Mouse (Mus musculus) right cerebral cortex, adult 18-20 months (tissue): ENCODE measurements around the gene Pbsn.
A peak's percentile ranks its signal among the peaks of the same experiment; 100 is the strongest.
"Not testable (repeated sequence)": the region's sequence is repeated elsewhere in the genome, so short reads cannot be mapped to it uniquely, and the experiment has no call there.

Experiments used
- DNase-seq: peaks from one replicate; pipeline ENCODE4 v3.0.0; 2022; ENCODE audit warnings: mixed read lengths

Pbsn gene

DNA sequence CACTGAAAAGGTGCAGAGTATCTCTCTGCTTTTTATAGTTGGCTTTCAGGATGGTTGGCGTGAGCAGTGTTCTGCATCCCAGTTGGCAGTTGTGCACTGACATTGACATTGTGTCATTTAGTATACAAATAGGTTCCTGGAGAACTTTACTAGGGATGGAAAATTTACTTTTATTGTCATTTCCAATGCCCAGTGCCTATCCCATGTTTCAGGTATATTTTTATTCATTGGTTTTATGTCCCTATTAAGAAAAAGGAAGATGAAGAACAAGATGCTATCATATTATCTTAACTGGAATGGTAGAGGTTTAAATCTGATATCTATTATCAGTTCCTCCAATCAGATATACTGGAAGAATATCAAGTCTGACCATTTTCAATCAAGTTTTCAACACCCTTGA is at the start of gene Pbsn:
TSS of gene Pbsn (minus strand) at position 101 of the 400 bp plus-strand sequence.
- no peak for DNase-seq

DNA sequence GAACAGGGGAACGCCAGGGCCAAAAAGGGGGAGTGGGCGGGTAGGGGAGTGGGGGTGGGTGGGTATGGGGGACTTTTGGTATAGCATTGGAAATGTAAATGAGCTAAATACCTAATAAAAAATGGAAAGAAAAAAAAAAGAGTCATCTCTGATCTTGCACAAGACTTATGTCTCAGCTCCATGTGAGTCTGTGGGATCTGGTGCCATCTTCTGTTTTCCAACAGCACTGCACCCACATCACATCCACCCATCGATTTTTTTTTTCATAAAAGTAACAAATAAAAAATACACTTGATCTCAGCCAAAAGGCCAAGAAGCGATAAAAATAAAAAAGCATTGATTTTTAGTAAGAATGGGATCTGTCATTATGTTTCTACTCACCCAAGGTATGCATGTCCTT is 26.6 kb upstream of the Pbsn start:
- DNase-seq: not testable (repeated sequence)

DNA sequence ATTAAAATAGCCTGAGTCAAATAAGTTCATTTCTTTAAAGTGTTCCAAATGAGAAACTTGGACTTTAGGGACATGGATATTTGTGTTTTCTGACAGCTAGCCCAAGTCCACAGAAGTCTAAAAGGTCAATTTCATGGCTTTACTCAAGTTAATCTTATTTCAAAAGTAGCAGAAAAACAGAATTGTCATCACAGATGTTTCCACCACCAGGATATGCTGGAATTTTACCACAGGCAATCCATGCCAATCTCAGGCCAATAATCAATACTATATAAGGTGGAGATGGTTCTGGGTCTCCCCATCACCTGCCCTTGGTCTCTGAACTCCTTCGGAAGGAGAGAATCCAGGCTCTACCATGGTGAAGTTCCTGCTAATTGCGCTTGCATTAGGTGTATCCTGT is 11.0 kb upstream of the Pbsn start, which contains the start of gene Gm14744:
TSS of gene Gm14744 (plus strand) at position 301 of the 400 bp plus-strand sequence.
- DNase-seq: not testable (repeated sequence)

DNA sequence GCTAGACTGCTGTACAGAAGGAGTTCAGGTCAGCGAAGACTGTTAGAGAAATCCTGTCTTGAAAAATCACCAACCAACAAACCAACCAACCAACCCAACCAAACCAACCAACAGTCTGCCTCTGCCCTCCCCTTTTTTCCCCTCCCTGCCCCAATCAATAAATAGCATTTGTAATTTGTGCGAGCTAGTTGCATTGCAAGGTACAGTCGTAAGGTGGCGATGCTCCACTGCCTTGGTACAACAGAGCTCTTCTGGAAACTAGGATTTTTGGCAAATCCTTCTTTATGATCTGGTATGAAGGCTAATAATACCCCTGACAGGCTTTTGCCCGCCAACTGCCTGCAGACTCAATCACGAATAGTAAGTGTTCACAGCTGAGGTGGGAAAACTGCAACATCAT is 41.4 kb downstream of the Pbsn start:
- peak; percentile 28 for DNase-seq

DNA sequence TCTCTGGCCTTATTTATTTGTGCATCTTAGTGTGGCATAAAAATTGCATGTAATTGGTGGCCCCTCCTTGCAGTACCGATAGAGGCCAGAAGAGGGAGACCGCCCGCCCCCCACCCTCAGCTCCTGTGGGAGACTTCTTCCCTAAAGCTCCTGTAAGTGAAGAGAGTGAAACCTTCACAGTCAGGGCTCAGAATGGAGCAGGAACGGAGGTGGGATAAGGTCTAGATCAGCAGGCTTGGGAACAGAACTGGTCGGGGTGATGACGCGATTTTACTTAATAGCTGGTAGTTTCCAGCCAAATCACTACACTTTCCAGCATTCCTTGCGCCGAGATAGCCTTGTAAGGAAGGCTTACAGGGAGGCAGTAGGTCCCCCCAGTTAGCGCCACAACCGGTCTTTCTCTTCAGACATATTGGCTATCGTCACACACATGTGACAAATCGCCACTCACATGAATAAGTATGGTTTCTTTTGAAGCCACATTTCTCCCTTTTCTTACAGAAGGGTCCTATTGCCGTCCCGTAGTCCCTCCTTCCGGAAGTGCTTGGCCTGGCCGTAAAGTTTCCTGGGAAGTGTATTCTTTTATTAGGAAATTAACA is 42.7 kb downstream of the Pbsn start:
- DNase-seq: peak; percentile 57

DNA sequence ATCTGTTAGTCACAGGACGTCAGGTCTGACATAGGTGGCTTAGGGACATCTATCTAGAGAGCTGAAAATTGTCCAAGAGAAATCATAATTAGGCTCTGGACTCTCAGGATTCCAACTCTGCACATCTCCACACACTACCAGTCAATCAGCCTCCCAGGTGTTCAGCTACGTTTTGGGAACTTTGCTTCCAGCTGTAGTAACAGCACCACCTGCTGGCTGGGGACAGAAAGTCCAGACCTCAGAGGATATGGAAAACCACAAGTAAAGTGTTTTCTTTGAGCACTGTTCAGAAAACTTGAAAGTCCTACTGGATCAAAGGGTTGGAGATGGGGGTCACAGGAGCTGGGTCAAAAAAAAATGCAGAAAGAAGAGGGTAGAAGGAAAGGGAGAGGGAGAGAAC is 44.8 kb downstream of the Pbsn start:
- no peak for DNase-seq

DNA sequence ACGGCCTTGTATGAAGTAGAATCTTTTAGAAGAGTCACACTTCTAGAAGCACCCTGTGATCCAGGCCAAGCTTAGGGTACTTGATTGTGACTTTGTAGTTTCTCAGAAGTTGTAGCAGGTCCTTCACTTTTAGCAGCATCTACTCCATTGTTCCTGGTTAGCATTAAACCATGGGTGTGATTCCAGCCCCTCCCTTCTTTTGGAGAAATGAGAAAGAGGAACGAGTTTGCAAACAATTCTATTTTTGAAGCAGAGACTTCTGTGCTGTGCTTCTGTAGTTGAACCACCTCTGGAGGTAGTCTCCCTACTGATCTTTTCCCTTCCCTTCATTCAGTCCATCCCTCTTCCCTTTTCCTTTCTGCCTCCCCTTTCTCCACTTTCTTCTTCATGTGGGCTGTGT is 51.1 kb downstream of the Pbsn start:
- no peak for DNase-seq

DNA sequence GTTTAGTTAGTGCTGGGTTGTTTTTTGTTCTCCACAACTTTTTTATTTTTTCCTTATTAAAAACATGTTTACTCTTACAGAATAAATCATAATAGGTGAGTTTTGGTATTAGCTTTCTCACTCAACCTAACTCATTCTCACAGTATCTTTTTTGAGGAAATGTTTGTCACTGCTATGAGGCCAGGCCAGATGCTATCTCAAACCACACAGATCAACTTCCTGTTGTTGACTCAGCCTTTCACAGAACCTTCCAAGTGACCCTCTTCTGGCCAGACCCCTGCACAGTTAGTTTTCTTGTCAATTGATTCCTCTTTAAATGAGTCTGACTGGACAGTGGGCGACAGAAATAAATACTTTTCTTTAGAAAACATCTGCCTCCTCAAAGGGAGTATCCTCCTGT is 51.9 kb downstream of the Pbsn start:
- DNase-seq: no peak

DNA sequence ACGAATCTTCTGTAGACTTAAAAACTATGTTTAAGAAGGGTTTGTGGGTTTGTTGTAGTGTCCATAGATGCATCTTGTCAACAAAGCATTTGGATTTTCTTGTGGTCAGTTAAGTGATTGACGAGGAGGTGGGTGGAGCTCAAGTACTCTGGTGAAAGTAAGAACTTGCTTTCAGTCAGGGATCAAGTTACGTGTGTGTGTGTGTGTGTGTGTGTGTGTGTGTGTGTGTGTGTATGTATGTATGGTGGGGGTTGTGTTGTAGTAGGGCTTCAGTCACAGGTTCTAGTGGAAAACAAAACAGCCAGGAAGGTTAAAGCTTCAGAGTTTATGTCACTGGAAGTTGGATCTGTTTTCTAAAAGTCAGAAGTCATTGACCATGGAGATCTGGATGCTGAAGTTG is 53.9 kb downstream of the Pbsn start:
- DNase-seq: no peak

DNA sequence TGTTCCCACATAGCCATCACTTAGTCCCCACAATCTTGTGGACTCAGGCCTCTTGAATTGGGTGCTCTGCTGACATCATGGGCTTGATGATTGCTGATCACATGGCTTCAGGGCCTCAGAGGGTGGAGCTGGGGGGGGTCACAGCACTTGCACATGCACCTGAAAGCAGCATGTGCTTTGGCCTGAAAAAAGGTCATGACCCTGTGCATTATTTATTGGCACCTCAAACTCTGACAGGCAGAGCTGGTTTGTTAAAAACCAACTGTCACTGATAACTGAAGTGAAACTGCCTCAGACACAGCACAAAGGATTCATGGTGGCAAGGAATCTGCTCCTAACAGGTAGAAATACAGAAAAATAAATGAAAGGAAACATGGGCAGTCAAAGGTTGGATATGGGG is 55.6 kb downstream of the Pbsn start:
- no peak for DNase-seq

DNA sequence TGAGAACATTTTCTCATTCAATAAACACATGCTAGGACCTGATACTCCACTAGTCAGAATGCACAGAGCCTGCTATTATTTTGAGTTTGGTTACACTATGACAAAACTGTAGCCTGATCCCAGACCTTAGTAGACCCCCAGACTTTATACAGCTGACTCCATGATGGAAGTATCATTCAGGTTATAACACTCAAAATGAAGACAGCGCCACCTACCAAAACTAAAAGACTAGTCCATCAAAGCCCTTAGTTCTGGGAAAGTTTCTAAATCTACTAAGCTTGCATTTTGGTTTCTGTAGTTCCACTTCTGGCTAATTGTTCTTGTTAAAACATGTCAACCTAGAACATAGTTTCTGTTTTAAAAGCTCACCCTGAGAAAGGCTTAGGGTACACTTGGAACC is 56.5 kb downstream of the Pbsn start:
- DNase-seq: no peak

DNA sequence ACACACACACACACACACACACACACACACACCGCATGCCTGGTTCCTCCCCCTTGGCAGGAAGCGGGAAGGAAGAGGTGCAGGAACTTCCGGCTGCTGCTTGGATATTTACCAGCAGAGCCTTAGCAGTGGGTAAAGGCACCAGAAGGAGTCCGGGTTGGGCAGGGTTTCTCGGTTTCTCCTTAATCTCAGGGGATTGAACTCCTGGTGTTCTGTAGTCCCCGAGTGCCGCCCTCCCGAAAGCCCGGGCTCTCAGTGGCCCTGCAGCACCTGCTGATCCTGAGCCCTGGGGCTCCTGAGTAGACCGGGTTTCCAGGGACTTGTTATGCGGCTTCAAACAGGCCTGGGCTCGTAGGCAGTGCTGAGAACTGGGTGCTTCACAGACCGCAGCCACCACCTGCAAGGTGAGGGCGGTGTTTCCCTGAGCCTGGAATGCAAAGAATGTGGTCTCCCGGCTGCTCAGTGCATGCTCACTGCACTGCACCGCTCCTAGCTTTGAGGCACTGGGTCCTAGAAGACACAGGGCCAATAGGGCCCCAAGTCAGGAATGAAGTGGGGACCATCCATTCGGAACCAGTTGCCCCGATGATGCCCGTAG is 57.1 kb downstream of the Pbsn start, which contains the start of gene Prkx:
TSS of gene Prkx (minus strand) at position 41 of the 598 bp plus-strand sequence.
- peak; percentile 10 for DNase-seq

DNA sequence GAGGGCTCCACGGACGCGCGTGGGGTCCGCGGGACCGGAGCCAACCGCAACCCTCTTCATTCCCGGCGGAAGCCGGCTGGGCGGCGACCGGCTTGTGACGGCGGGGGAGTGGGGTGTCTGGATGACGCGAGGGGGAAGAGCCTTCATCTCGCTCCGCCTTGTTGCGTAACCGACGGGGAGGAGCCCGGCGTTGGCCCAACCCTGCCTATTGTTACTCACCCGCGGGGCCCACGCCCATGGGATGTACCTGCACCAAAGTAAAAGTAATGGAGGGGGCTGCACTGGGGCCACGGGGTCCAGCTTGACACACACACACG is 57.6 kb downstream of the Pbsn start:
- peak; percentile 91 for DNase-seq

DNA sequence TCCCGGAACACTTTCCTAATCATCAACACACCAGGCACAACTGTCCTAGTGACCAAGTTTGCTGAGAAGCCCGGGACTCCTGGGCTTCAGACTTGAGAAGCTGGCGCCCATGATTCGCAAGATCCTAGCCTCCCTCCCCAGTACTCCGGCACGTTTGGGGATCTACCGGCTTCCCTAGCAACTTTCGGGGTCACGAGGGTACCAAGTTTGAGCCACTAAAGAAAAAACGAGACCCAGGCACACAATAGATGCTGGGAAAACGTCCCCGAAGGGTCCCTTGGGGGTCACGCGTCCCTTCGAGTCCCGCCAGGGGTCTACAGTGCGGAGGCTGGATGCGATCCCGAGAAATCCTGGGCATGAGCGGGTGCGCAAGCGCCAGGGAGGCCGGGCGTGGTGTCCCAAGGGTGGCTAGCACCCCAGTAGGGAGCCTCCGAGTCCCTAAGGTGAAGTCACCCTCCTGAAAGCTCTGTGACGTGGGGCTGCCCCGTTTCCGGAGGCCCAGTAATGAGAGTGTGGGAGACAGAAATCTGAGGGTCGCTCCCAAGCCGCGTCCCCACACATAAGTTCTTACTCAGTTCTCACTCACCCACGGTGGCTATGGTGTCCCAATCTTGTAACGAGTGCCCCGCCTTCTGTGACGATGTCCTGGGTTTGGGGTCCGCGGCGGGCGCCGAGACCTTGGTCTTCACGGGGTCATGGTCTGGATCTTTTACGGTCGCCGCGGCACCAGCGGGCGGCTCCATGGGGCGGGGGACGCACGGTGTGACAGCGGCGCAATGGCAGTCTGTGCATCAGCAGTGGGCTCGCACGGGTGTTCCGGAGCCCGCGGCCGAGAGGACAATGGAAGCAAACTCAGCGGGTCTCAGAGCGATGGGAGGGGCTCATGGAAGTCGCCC is 58.2 kb downstream of the Pbsn start:
- DNase-seq: peak; percentile 16

DNA sequence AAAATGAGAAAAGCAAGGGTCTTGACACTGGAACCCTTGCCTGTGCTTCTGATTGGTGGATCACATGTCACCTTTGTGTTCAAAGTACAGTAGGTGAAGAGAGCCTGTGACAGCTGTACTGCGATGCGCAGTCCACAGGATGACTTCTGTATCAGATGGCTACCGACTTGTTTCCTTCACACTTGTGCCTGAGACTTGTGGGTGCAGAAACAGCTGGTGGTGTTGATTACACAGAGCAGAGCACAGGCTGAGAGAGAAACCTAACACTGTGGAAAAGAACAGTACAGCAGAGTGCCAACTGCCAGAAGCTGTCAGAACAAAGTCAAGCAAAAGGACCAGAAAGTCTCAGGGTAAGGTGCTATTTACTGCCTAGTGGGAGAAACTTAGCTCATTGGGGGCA is 64.7 kb downstream of the Pbsn start:
- DNase-seq: peak; percentile 37
